In the genomic region with DNA sequence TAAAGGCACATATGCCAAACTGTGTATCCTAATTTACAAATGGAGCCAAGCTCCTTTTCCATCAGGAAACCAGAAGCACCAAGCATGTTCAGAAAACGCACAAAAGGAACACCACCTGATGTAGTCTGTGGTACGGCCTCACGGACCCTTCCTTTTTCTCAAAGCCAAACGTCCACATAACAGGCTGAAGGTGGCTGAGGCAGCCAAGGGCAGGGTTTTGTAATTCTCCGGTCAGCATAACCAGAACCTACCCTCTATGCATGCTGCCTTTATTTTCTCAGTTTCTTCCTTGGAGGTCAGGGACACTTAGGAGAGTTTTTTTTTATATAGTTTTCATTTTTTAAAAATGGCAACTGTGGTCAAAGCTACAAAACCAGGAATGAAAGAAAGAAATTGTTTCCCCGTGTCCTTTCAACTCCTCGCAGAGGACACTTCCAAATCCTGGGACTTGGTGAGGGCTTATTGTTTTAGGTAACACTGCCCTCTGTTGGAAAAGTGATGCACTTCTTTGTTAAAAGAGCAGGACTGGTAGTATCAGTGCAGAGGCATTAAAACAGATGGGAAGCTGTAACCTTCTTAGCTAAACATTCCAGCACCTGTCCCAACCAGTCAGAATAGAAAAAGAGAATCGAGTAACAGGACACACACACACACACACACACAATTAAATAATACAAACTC, we compare ENCODE assay signal across 9 mouse cellular contexts.
DNase-seq lines count a peak whose midpoint lies in the region; ATAC-seq lines count a peak whose summit lies in the region.
"Had no signal": no experiment of that assay in that cellular context is flagged by ENCODE, and none has a peak within 500 bp of the region (broad histone marks: within the 10 kb centered on the region; RNA-seq: fewer than 3 reads in every experiment).

No protein-coding gene starts in this region.

- H3K27me3 ChIP-seq in forebrain, embryonic 16.5 days (replicated peaks; ENCODE audit: control insufficient read depth, insufficient read depth, low read length), result no peaks in the 10 kb centered on the region
- H3K27me3 ChIP-seq: heart, embryonic 13.5 days had no signal

- WGBS in forebrain, embryonic 16.5 days, result 36% methylated on average over 8 of the region's 8 CpGs

- no peaks in the 10 kb centered on the region for H3K9me3 ChIP-seq in forebrain, embryonic 16.5 days (ENCODE audit: control insufficient read depth, low read length)
- H3K9me3 ChIP-seq: heart, embryonic 13.5 days had no signal

- no peak overlapping the region for H3K4me3 ChIP-seq in forebrain, embryonic 16.5 days (replicated peaks; ENCODE audit: low read length)
- H3K4me3 ChIP-seq: heart, embryonic 13.5 days had no signal

- DNase-seq in adrenal gland, adult (ENCODE audit: inconsistent age in 2 of 2, low spot score in 1 of 2), result peak; percentile 24 to 89
- DNase-seq in adrenal gland, postnatal 4 days (ENCODE audit: low spot score in 2 of 2), result no peak
- peak; percentile 22 for DNase-seq in 3134 (ENCODE audit: extremely low read depth, insufficient read length, low spot score)
- DNase-seq in c-Kit-positive CD71-positive TER-119-negative erythroid progenitor cells, embryonic 14.5 days (ENCODE audit: low read depth), result peak; percentile 10
- peak; percentile 32 for DNase-seq in kidney, postnatal 10 days
- no peak for DNase-seq in yolk sac, embryonic 10.5 days (ENCODE audit: low spot score)

- 0 out of 2 replicates have a peak overlapping the region, but pooled peaks have one; percentile 3 for H3K4me2 ChIP-seq in forebrain, embryonic 16.5 days (ENCODE audit: low read length)
- H3K4me2 ChIP-seq: heart, embryonic 13.5 days had no signal

- ATAC-seq in forebrain, embryonic 16.5 days, result peak; percentile 95
- peak; percentile 80 for ATAC-seq in megakaryocyte, adult 5-6 weeks (ENCODE audit: poor library complexity, severe bottlenecking)

- no peak overlapping the region for H3K9ac ChIP-seq in forebrain, embryonic 16.5 days (replicated peaks; ENCODE audit: low read depth, low read length)
- H3K9ac ChIP-seq: heart, embryonic 13.5 days had no signal

- H3K4me1 ChIP-seq in forebrain, embryonic 16.5 days (replicated peaks; ENCODE audit: control insufficient read depth, insufficient read depth, low read length), result no peaks in the 10 kb centered on the region
- H3K4me1 ChIP-seq: heart, embryonic 13.5 days had no signal

- H3K27ac ChIP-seq in forebrain, embryonic 16.5 days (ENCODE audit: low read length), result no peak overlapping the region
- H3K27ac ChIP-seq: heart, embryonic 13.5 days had no signal

- no peaks in the 10 kb centered on the region for H3K36me3 ChIP-seq in forebrain, embryonic 16.5 days (ENCODE audit: control insufficient read depth, insufficient read depth)
- H3K36me3 ChIP-seq: heart, embryonic 13.5 days had no signal

Comparison
In these comparisons a context has a peak if more than half of its experiments do, and no peak if none do; other contexts are left out.
1. DNase-seq: peak in adrenal gland, adult (2 of 2), 3134 (single experiment), c-Kit-positive CD71-positive TER-119-negative erythroid progenitor cells, embryonic 14.5 days (single experiment) and kidney, postnatal 10 days (single experiment); none in adrenal gland, postnatal 4 days (0 of 2) and yolk sac, embryonic 10.5 days (single experiment).